Mouse (Mus musculus): ENCODE results near the gene Dll1. TPM values are rescaled to one million over a fixed set of nuclear protein-coding genes. Genes with fewer than 3 reads are reported as not detected.

The Dll1 gene
- polyA plus RNA-seq, 1 experiment from 2014 or later: 57.4 TPM

Other genes starting within 250 kb of the Dll1 start
- 37.1 and 42.2 TPM in 2 replicates for gene Fam120b, start 19.3 kb upstream of the Dll1 start, polyA plus RNA-seq (2015; fragmentation: Nextera tagmentation; extraction: Ambion mirVana)
- 275 and 285 TPM in 2 replicates for gene Psmb1, start 122.9 kb upstream of the Dll1 start, polyA plus RNA-seq (2015; fragmentation: Nextera tagmentation; extraction: Ambion mirVana)
- 65.7 and 74.9 TPM in 2 replicates for gene Tbp, start 123.0 kb upstream of the Dll1 start, polyA plus RNA-seq (2015; fragmentation: Nextera tagmentation; extraction: Ambion mirVana)
- 59.0 and 61.8 TPM in 2 replicates for gene Pdcd2, start 150.4 kb upstream of the Dll1 start, polyA plus RNA-seq (2015; fragmentation: Nextera tagmentation; extraction: Ambion mirVana)
- 2.3 and 3.5 TPM in 2 replicates for gene Prdm9, start 187.5 kb upstream of the Dll1 start, polyA plus RNA-seq (2015; fragmentation: Nextera tagmentation; extraction: Ambion mirVana)

All from forebrain, embryonic 13.5 days (tissue).